Mouse (Mus musculus) embryonic facial prominence, embryonic 15.5 days (tissue): Measurements from ENCODE around the gene Gpank1. TPM values are rescaled to one million over a fixed set of nuclear protein-coding genes. Genes with fewer than 3 reads are reported as not detected.

Experiments used
- ATAC-seq: fragments of 200-750 bp; cut with Nextera tagmentation; 2 replicates; pipeline ENCODE4 v1.8.0; 2017; ENCODE audit warnings: low read depth, moderate TSS enrichment; ENCODE audit not compliant: insufficient number of reproducible peaks, low FRiP score, low TSS enrichment
- H3K27ac ChIP-seq: fragments of 300-500 bp; sonication (generic); replicated peaks from 2 replicates; pipeline ENCODE4 v1.5.1; 2015; ENCODE audit warnings: mild to moderate bottlenecking, inconsistent platforms
- H3K27me3 ChIP-seq: fragments of 300-500 bp; sonication (generic); 2 replicates; pipeline ENCODE4 v1.6.1; 2015; ENCODE audit warnings: inconsistent platforms
- H3K36me3 ChIP-seq: fragments of 300-500 bp; sonication (generic); 2 replicates; pipeline ENCODE4 v1.6.1; 2015; ENCODE audit warnings: mild to moderate bottlenecking, inconsistent platforms
- H3K4me1 ChIP-seq: fragments of 300-500 bp; sonication (generic); 2 replicates; pipeline ENCODE4 v1.6.1; 2015; ENCODE audit warnings: inconsistent platforms
- H3K4me2 ChIP-seq: fragments of 300-500 bp; sonication (generic); replicated peaks from 2 replicates; pipeline ENCODE4 v1.6.1; 2015; ENCODE audit warnings: mild to moderate bottlenecking, inconsistent platforms
- H3K4me3 ChIP-seq: fragments of 300-500 bp; sonication (generic); replicated peaks from 2 replicates; pipeline ENCODE4 v1.5.1; 2015; ENCODE audit warnings: mild to moderate bottlenecking, inconsistent platforms
- H3K9ac ChIP-seq: fragments of 300-500 bp; sonication (generic); 2 replicates; pipeline ENCODE4 v1.6.1; 2015; ENCODE audit warnings: inconsistent platforms
- H3K9me3 ChIP-seq: fragments of 300-500 bp; sonication (generic); replicated peaks from 2 replicates; pipeline ENCODE4 v1.6.1; 2016; ENCODE audit warnings: inconsistent platforms
- WGBS: fragments of 180-500 bp; shearing (Covaris S2); methylation state at CpG from one replicate; pipeline ENCODE4 v1.1.7; 2015; 5-methylcytosine and 5-hydroxymethylcytosine counted together
- polyA plus RNA-seq: library from polyadenylated mRNA; unstranded; fragments of >200 nt; fragmentation: Nextera tagmentation; extraction: Ambion mirVana; gene quantifications from 2 replicates; pipeline ENCODE4 v1.2.1, GENCODE M21; 2015

Gene Gpank1
- polyA plus RNA-seq, 1 experiment from 2014 or later = 20.1 TPM

GRCm38 (mm10) chr17:35085208-35085865 is 35.9 kb upstream of the Gpank1 start, which contains the start of gene Ly6g6f:
TSS of gene Ly6g6f (minus strand) at chr17:35085610.
- no peaks in the 10 kb centered on the region for H3K27me3 ChIP-seq
- H3K4me1 ChIP-seq = peaks cover 6% of the 10 kb centered on the region
- no peak within 1 kb of the TSS for H3K27ac ChIP-seq
- no peaks in the 10 kb centered on the region for H3K9me3 ChIP-seq
- no peak within 1 kb of the TSS for H3K4me2 ChIP-seq
- H3K9ac ChIP-seq = no peak within 1 kb of the TSS
- H3K4me3 ChIP-seq = no peak within 1 kb of the TSS
- 72% methylated on average over 7 of the region's 7 CpGs for WGBS
- ATAC-seq = no peak
- H3K36me3 ChIP-seq = no peaks in the 10 kb centered on the region

DNA sequence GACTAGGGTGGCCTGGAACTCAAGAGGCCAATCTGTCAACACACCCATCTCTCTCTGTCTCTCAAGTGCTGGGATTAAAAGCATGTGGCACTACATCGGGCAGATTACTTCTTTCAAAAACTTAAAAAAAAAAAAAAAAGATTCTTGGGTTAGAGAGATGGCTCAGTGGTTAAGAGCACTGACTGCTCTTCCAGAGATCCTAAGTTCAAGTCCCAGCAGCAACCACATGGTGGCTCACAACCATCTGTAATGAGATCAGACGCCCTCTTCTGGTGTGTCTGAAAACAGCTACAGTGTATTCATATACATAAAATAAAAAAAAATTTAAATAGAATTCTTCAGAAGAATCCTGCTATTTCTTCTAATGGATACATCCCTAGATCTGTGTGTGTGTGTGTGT is 33.1 kb upstream of the Gpank1 start:
- ATAC-seq = no peak
- H3K9me3 ChIP-seq = no peaks in the 10 kb centered on the region
- WGBS = 31% methylated on average over 2 of the region's 2 CpGs
- no peak overlapping the region for H3K4me3 ChIP-seq
- no peaks in the 10 kb centered on the region for H3K27me3 ChIP-seq
- H3K27ac ChIP-seq = no peak overlapping the region
- peaks cover 13% of the 10 kb centered on the region for H3K4me1 ChIP-seq
- H3K36me3 ChIP-seq = peaks cover 20% of the 10 kb centered on the region
- no peak overlapping the region for H3K4me2 ChIP-seq
- no peak overlapping the region for H3K9ac ChIP-seq

DNA sequence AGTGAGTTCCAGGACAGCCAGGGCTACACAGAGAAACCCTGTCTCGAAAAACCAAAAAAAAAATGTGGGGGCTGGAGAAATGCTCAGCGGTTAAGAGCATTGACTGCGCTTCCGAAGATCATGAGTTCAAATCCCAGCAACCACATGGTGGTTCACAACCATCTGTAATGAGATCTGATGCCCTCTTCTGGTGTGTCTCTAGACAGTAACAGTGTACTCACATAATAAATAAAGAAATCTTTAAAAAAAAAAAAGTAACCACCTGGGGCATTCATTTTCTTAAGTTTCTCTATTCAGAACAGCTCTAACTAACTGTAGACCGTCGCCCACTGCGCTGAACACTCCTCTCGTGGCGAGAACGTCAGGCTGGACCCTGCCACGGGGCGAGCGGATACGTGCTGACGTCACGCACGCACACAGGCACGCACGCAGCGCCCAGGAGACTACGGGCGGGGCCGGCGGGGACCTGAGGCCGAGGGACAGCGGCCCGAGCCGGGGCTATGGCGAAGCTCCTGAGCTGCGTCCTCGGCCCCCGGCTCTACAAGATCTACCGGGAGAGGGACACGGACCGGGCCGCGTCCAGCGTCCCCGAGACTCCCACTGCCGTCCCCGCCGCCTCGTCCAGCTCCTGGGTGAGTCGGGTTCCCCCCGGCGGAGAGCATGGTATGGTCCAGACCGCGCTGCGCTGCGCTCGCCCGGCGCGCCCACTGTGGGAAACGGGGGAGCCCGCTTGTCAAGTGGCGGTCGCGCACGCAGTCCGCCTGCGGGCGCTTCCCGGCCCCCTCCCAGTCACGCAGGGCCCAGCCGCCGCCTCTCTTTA is 32.2 kb upstream of the Gpank1 start, which contains the start of gene Abhd16a:
Gene Abhd16a, plus strand, starts transcription at position 439 of the 820 bp plus-strand sequence.
- WGBS = 3% methylated on average over 67 of the region's 67 CpGs
- peaks cover 13% of the 10 kb centered on the region for H3K4me1 ChIP-seq
- H3K27me3 ChIP-seq = no peaks in the 10 kb centered on the region
- H3K27ac ChIP-seq = peak within 1 kb of the TSS; percentile 97
- ATAC-seq = peak; percentile 95
- peak within 1 kb of the TSS; percentile 69 for H3K9ac ChIP-seq
- peak within 1 kb of the TSS; percentile 66 for H3K4me3 ChIP-seq
- H3K9me3 ChIP-seq = no peaks in the 10 kb centered on the region
- peaks cover 24% of the 10 kb centered on the region for H3K36me3 ChIP-seq
- peak within 1 kb of the TSS; percentile 58 for H3K4me2 ChIP-seq

DNA sequence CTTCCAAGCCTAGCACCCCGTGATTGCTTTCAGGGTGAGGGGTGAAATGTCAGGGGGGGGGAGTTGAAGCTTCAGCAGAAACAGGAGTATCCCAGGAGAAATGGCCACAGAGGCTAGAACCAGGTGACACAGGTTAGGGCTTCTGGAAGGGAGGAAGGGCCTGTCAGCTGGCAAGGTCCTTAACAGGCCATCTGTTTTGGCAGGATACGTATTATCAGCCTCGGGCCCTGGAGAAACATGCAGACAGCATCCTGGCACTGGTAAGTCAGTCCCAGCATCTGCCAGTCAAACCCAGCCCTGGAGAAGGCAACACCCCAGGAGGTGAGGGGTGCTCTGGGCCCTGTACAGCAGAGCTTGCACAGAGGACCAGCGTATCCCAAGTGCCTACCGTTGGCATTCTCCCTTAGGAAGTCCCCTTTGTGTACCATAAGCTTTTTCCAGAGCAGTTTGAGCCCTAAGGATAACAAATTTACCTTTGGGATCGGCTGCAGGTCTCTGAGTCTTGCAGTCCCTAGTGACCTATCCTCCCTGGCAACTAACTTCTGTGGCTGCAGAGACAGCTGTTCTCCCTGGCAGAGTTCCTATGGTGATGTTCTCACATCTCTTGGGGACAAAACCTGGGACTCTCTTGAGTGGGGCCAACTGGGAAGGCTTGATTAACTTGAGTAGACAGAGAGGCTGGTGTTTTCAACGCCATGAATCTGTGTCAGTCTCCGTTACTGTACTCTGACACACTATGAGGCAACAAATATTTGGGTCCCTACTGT is 30.9 kb upstream of the Gpank1 start:
- Histone ChIP-seq H3K36me3 (peaks cover 37% of the 10 kb centered on the region), H3K9me3 (no peaks in the 10 kb centered on the region), H3K9ac (peak overlapping the region; percentile 69), H3K27me3 (no peaks in the 10 kb centered on the region), H3K4me1 (peaks cover 13% of the 10 kb centered on the region), H3K4me2 (peak overlapping the region; percentile 58), H3K4me3 (peak overlapping the region; percentile 66), H3K27ac (peak overlapping the region; percentile 97)
- no peak for ATAC-seq
- WGBS = 59% methylated on average over 8 of the region's 8 CpGs

GRCm38 (mm10) chr17:35092403-35093198 is 28.7 kb upstream of the Gpank1 start:
- H3K4me2 ChIP-seq = no peak overlapping the region
- no peak overlapping the region for H3K27ac ChIP-seq
- H3K4me1 ChIP-seq = peaks cover 13% of the 10 kb centered on the region
- H3K4me3 ChIP-seq = no peak overlapping the region
- no peaks in the 10 kb centered on the region for H3K9me3 ChIP-seq
- no peaks in the 10 kb centered on the region for H3K27me3 ChIP-seq
- 86% methylated on average over 14 of the region's 14 CpGs for WGBS
- H3K36me3 ChIP-seq = peaks cover 56% of the 10 kb centered on the region
- no peak overlapping the region for H3K9ac ChIP-seq
- no peak for ATAC-seq

DNA sequence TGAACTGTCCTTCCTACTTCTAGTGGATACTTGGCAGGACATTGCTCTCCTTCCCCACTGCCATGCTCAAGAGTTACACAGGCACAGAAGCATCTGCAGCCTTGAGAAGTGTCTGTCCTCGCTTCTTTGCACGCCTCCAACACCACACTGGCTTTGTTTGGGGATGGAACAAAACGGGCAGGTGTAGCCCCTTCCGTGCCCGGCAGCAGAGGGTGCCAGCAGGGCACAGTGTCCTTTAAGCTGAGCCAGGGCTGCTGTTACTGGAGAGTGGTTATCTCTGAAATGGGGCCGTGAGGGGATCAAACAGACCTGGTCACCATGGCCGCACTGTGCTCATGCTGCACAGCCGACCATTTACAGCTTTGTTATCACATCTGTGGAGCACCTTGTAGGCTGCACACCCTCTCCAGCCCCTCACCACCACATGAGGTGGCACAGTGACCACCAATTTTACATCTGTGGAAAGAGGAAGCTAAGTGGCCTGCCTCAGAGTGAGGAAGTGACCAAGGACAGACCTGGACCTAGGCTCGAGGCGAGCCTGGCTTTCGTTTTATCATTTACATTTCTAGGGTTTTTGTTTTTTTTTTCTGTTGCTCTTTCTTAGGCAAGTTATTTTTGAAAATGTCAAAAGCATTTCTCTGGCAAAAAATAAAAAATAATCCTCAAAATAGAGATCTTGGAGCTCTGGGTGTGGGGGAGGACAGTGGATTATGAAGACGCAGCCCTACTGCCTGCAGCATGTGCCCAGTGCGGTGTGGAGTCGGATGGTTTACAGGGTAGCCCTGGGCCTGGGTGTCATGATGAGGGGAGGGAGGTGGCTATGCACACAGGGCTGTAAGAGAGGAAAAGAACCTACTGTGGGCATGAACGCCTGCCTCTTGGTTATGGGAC is 26.5 kb upstream of the Gpank1 start:
- Histone ChIP-seq H3K27ac (no peak overlapping the region), H3K4me2 (no peak overlapping the region), H3K9me3 (no peaks in the 10 kb centered on the region), H3K4me3 (no peak overlapping the region), H3K36me3 (peaks cover 77% of the 10 kb centered on the region), H3K4me1 (peaks cover 13% of the 10 kb centered on the region), H3K27me3 (no peaks in the 10 kb centered on the region), H3K9ac (no peak overlapping the region)
- no peak for ATAC-seq
- 91% methylated on average over 15 of the region's 15 CpGs for WGBS

DNA sequence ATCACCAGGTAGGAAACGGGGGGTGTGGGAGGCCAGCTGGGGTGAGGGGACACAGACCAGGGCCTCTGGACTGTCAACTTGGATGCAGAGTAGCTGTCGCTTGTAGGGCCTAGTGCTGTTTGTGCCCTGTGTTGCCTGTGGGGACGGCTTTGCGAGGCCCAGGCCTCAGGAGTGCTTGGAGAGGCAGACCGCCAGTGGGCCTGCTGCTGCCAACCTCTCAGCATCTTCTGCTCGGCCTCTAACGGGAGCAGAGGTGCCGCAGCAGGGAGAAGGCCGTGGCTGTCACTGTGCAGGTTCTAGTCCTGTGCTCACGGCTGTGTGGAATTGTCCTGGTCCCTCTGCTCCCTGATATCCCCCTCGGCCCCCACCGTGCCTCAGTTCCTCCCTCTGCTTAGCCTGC is 24.7 kb upstream of the Gpank1 start:
- H3K27ac ChIP-seq = no peak overlapping the region
- H3K9ac ChIP-seq = no peak overlapping the region
- no peaks in the 10 kb centered on the region for H3K27me3 ChIP-seq
- H3K4me3 ChIP-seq = no peak overlapping the region
- no peaks in the 10 kb centered on the region for H3K9me3 ChIP-seq
- H3K4me2 ChIP-seq = no peak overlapping the region
- ATAC-seq = no peak
- peaks cover 88% of the 10 kb centered on the region for H3K36me3 ChIP-seq
- H3K4me1 ChIP-seq = no peaks in the 10 kb centered on the region
- WGBS = 80% methylated on average over 12 of the region's 12 CpGs

DNA sequence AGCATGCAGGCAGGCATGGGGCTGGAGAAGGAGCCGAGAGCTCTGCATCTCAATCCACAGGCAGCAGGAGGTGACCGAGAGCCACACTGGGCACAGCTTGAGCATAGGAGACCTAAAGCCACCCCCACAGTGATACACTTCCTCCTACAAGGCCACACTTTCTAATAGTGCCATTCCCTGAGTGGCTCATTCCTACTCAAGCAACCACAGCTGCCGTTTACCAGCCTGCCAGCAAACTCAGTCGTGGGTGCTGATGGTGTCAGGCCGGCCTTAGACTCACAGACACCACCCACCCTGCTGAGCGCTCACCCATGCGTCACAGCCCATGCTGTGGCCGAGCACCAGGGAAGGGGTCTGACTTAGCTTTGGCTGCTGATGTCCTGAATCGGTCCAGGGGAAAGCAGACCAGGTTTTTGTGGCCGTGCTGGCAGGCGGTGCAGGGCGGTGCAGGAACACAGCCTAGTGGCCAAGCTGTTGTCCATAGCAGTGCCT is 24.0 kb upstream of the Gpank1 start:
- Histone ChIP-seq H3K4me1 (no peaks in the 10 kb centered on the region), H3K36me3 (peaks cover 91% of the 10 kb centered on the region), H3K9ac (no peak overlapping the region), H3K27me3 (no peaks in the 10 kb centered on the region), H3K9me3 (no peaks in the 10 kb centered on the region), H3K4me2 (no peak overlapping the region), H3K4me3 (no peak overlapping the region), H3K27ac (no peak overlapping the region)
- 81% methylated on average over 12 of the region's 12 CpGs for WGBS
- no peak for ATAC-seq

- Histone ChIP-seq H3K4me2 (no peak overlapping the region), H3K27me3 (no peaks in the 10 kb centered on the region), H3K4me1 (no peaks in the 10 kb centered on the region), H3K36me3 (peaks cover 84% of the 10 kb centered on the region), H3K9ac (no peak overlapping the region), H3K4me3 (no peak overlapping the region), H3K27ac (no peak overlapping the region), H3K9me3 (no peaks in the 10 kb centered on the region)
- no peak for ATAC-seq
- 82% methylated on average over 10 of the region's 10 CpGs for WGBS
These were observed 21.0 kb upstream of the Gpank1 start for GRCm38 (mm10) chr17:35100196-35100765.
